Mouse (Mus musculus): ENCODE results near the gene Dchs1. TPM values are rescaled to one million over a fixed set of nuclear protein-coding genes. Genes with fewer than 3 reads are reported as not detected.

Dchs1 gene
- polyA plus RNA-seq, 1 experiment = 0.49 TPM

GRCm38 (mm10) chr7:105803428-105803827, 16.0 kb upstream of the Dchs1 start:
- H3K36me3 ChIP-seq (ENCODE audit: control insufficient read depth, insufficient read depth) = peaks cover under 1% of the 10 kb centered on the region
- no peak overlapping the region for H3K4me2 ChIP-seq (ENCODE audit: low read depth)
- TF ChIP-seq REST (IDR thresholded peaks at IDR 0.05; ENCODE audit: insufficient read depth, insufficient read length) = no peak
- TF ChIP-seq TCF12 (IDR thresholded peaks at IDR 0.05; ENCODE audit: insufficient read depth, poor library complexity, severe bottlenecking) = no peak
- no peak for TF ChIP-seq POLR2AphosphoS2 (IDR thresholded peaks at IDR 0.05; ENCODE audit: insufficient read length, low read depth)
- no peak for TF ChIP-seq MAX (IDR thresholded peaks at IDR 0.05; ENCODE audit: low read depth)
- no peak for TF ChIP-seq SRF (IDR thresholded peaks at IDR 0.05; ENCODE audit: control insufficient read depth, insufficient read length, low read depth)
- TF ChIP-seq E2F4 (IDR thresholded peaks at IDR 0.05; ENCODE audit: insufficient read depth) = no peak
- no peak for TF ChIP-seq MYOG (IDR thresholded peaks at IDR 0.05; ENCODE audit: control insufficient read depth in 1 of 3, insufficient read depth in 1 of 3, insufficient read length in 2 of 3, low read depth in 2 of 3)
- no peak for TF ChIP-seq USF1 (IDR thresholded peaks at IDR 0.05; ENCODE audit: low read depth)
- no peak for TF ChIP-seq POLR2A (IDR thresholded peaks at IDR 0.05; ENCODE audit: insufficient read length, low read depth)
- TF ChIP-seq CEBPB (IDR thresholded peaks at IDR 0.05; ENCODE audit: insufficient read depth, poor library complexity, severe bottlenecking) = no peak
- TF ChIP-seq MYOD1 (IDR thresholded peaks at IDR 0.05; ENCODE audit: control insufficient read depth in 1 of 3, insufficient read length in 2 of 3, low read depth in 2 of 3) = no peak
- no peak for TF ChIP-seq TCF3 (IDR thresholded peaks at IDR 0.05; ENCODE audit: insufficient read length, low read depth)
- no peak overlapping the region for H3ac ChIP-seq (ENCODE audit: control insufficient read depth, insufficient read length)
- no peaks in the 10 kb centered on the region for H3K79me2 ChIP-seq (ENCODE audit: control insufficient read depth, insufficient read depth)
- no peaks in the 10 kb centered on the region for H3K27me3 ChIP-seq (ENCODE audit: control insufficient read depth, insufficient read depth, insufficient read length)
- H3K4me3 ChIP-seq = no peak overlapping the region

DNA sequence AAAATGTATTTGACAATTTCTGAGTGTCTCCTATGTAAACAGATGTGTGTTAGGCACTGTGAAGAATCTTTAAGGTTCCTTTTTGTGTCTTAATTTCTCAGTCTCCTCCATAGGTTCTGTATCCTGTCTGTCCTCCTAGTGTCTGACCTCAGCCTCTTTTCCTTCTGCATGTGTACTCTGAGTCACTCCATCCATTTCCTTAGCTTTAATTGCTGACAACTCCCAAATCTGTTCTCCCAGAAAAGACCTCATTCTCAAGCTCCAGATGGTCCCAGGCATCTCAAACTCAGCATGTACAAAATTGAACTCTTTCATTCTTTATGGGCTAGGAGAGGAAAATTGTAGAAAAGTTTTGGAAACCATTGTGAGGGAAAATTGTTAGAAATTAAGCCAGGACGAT, 15.3 kb upstream of the Dchs1 start:
- Histone ChIP-seq H3K4me3 (no peak overlapping the region), H3K79me2 (ENCODE audit: control insufficient read depth, insufficient read depth) (no peaks in the 10 kb centered on the region), H3K27me3 (ENCODE audit: control insufficient read depth, insufficient read depth, insufficient read length) (peaks cover 1% of the 10 kb centered on the region), H3K4me2 (ENCODE audit: low read depth) (no peak overlapping the region), H3ac (ENCODE audit: control insufficient read depth, insufficient read length) (no peak overlapping the region), H3K36me3 (ENCODE audit: control insufficient read depth, insufficient read depth) (no peaks in the 10 kb centered on the region)
- TF ChIP-seq TCF12 (IDR thresholded peaks at IDR 0.05; ENCODE audit: insufficient read depth, poor library complexity, severe bottlenecking) = no peak
- TF ChIP-seq POLR2AphosphoS2 (IDR thresholded peaks at IDR 0.05; ENCODE audit: insufficient read length, low read depth) = no peak
- TF ChIP-seq CEBPB (IDR thresholded peaks at IDR 0.05; ENCODE audit: insufficient read depth, poor library complexity, severe bottlenecking) = no peak
- TF ChIP-seq MYOD1 (IDR thresholded peaks at IDR 0.05; ENCODE audit: control insufficient read depth in 1 of 3, insufficient read length in 2 of 3, low read depth in 2 of 3) = no peak
- no peak for TF ChIP-seq MYOG (IDR thresholded peaks at IDR 0.05; ENCODE audit: control insufficient read depth in 1 of 3, insufficient read depth in 1 of 3, insufficient read length in 2 of 3, low read depth in 2 of 3)
- TF ChIP-seq TCF3 (IDR thresholded peaks at IDR 0.05; ENCODE audit: insufficient read length, low read depth) = no peak
- no peak for TF ChIP-seq SRF (IDR thresholded peaks at IDR 0.05; ENCODE audit: control insufficient read depth, insufficient read length, low read depth)
- no peak for TF ChIP-seq MAX (IDR thresholded peaks at IDR 0.05; ENCODE audit: low read depth)
- no peak for TF ChIP-seq REST (IDR thresholded peaks at IDR 0.05; ENCODE audit: insufficient read depth, insufficient read length)
- TF ChIP-seq E2F4 (IDR thresholded peaks at IDR 0.05; ENCODE audit: insufficient read depth) = no peak
- no peak for TF ChIP-seq POLR2A (IDR thresholded peaks at IDR 0.05; ENCODE audit: insufficient read length, low read depth)
- no peak for TF ChIP-seq USF1 (IDR thresholded peaks at IDR 0.05; ENCODE audit: low read depth)

DNA sequence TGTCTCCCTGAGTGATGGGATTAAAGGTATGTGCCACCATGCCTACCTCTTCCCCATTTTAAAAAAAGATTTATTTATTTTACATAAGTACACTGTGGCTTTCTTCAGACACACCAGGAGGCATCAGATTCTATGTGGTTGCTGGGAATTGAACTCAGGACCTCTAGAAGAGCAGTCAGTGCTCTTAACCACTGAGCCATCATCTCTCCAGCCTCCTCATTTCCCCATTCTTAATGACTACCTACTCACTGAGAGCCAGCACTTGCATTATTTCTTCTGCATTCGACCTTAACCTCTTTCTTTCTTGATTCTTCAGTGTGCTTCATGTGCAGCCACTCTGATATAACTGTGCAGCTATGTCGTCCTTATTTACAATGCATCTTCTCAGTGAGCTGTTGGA, 14.9 kb upstream of the Dchs1 start:
- peaks cover 5% of the 10 kb centered on the region for H3K27me3 ChIP-seq (ENCODE audit: control insufficient read depth, insufficient read depth, insufficient read length)
- no peak overlapping the region for H3K4me2 ChIP-seq (ENCODE audit: low read depth)
- H3K36me3 ChIP-seq (ENCODE audit: control insufficient read depth, insufficient read depth) = no peaks in the 10 kb centered on the region
- H3K4me3 ChIP-seq = no peak overlapping the region
- no peak overlapping the region for H3ac ChIP-seq (ENCODE audit: control insufficient read depth, insufficient read length)
- H3K79me2 ChIP-seq (ENCODE audit: control insufficient read depth, insufficient read depth) = no peaks in the 10 kb centered on the region
- TF ChIP-seq MYOG (IDR thresholded peaks at IDR 0.05; ENCODE audit: control insufficient read depth in 1 of 3, insufficient read depth in 1 of 3, insufficient read length in 2 of 3, low read depth in 2 of 3) (no peak), POLR2A (IDR thresholded peaks at IDR 0.05; ENCODE audit: insufficient read length, low read depth) (no peak), TCF3 (IDR thresholded peaks at IDR 0.05; ENCODE audit: insufficient read length, low read depth) (no peak), MAX (IDR thresholded peaks at IDR 0.05; ENCODE audit: low read depth) (no peak), SRF (IDR thresholded peaks at IDR 0.05; ENCODE audit: control insufficient read depth, insufficient read length, low read depth) (no peak), REST (IDR thresholded peaks at IDR 0.05; ENCODE audit: insufficient read depth, insufficient read length) (no peak), POLR2AphosphoS2 (IDR thresholded peaks at IDR 0.05; ENCODE audit: insufficient read length, low read depth) (no peak), TCF12 (IDR thresholded peaks at IDR 0.05; ENCODE audit: insufficient read depth, poor library complexity, severe bottlenecking) (no peak), MYOD1 (IDR thresholded peaks at IDR 0.05; ENCODE audit: control insufficient read depth in 1 of 3, insufficient read length in 2 of 3, low read depth in 2 of 3) (no peak), E2F4 (IDR thresholded peaks at IDR 0.05; ENCODE audit: insufficient read depth) (no peak), CEBPB (IDR thresholded peaks at IDR 0.05; ENCODE audit: insufficient read depth, poor library complexity, severe bottlenecking) (no peak), USF1 (IDR thresholded peaks at IDR 0.05; ENCODE audit: low read depth) (no peak)

GRCm38 (mm10) chr7:105796972-105797371, 9.5 kb upstream of the Dchs1 start:
- TF ChIP-seq MAX (IDR thresholded peaks at IDR 0.05; ENCODE audit: low read depth) (no peak), TCF3 (IDR thresholded peaks at IDR 0.05; ENCODE audit: insufficient read length, low read depth) (no peak), POLR2A (IDR thresholded peaks at IDR 0.05; ENCODE audit: insufficient read length, low read depth) (no peak), REST (IDR thresholded peaks at IDR 0.05; ENCODE audit: insufficient read depth, insufficient read length) (no peak), CEBPB (IDR thresholded peaks at IDR 0.05; ENCODE audit: insufficient read depth, poor library complexity, severe bottlenecking) (no peak), E2F4 (IDR thresholded peaks at IDR 0.05; ENCODE audit: insufficient read depth) (no peak), MYOG (IDR thresholded peaks at IDR 0.05; ENCODE audit: control insufficient read depth in 1 of 3, insufficient read depth in 1 of 3, insufficient read length in 2 of 3, low read depth in 2 of 3) (no peak), SRF (IDR thresholded peaks at IDR 0.05; ENCODE audit: control insufficient read depth, insufficient read length, low read depth) (no peak)
- H3K79me2 ChIP-seq (ENCODE audit: control insufficient read depth, insufficient read depth) = no peaks in the 10 kb centered on the region
- peaks cover 5% of the 10 kb centered on the region for H3K27me3 ChIP-seq (ENCODE audit: control insufficient read depth, insufficient read depth, insufficient read length)
- no peak overlapping the region for H3K4me3 ChIP-seq
- H3K36me3 ChIP-seq (ENCODE audit: control insufficient read depth, insufficient read depth) = no peaks in the 10 kb centered on the region
- no peak overlapping the region for H3K4me2 ChIP-seq (ENCODE audit: low read depth)
- H3ac ChIP-seq (ENCODE audit: control insufficient read depth, insufficient read length) = no peak overlapping the region

Data from myocyte (in vitro differentiated cells).